Mouse (Mus musculus) testis, adult 2 months (tissue): Measurements from ENCODE around the gene Adam15.

Experiments used
- CTCF ChIP-seq: fragments of 200-500 bp; IDR thresholded peaks from 2 replicates; pipeline ENCODE4 v1.5.1; 2012; ENCODE audit warnings: low read depth, mild to moderate bottlenecking, inconsistent platforms, low read length, moderate library complexity; ENCODE audit not compliant: control insufficient read depth, insufficient read depth, insufficient replicate concordance
- POLR2A ChIP-seq: fragments of 200-500 bp; IDR thresholded peaks from 2 replicates; pipeline ENCODE4 v1.6.1; 2012; ENCODE audit warnings: low read depth, mild to moderate bottlenecking, inconsistent platforms, low read length, moderate library complexity; ENCODE audit not compliant: control insufficient read depth

GRCm38 (mm10) chr3:89300071-89300470 lies 49.7 kb downstream of the Adam15 start:
- TF ChIP-seq CTCF (no peak), POLR2A (no peak)
